Mouse (Mus musculus) liver, embryonic 13.5 days (tissue): ENCODE measurements around the gene Gtf2ird2. TPM values are rescaled to one million over a fixed set of nuclear protein-coding genes. Genes with fewer than 3 reads are reported as not detected.
A peak's percentile ranks its signal among the peaks of the same experiment; 100 is the strongest.

Source experiments
- ATAC-seq: fragments of 200-750 bp; cut with Nextera tagmentation; 2 replicates; pipeline ENCODE4 v1.8.0; 2017; ENCODE audit warnings: low read depth, mild to moderate bottlenecking, moderate number of reproducible peaks, moderate library complexity
- DNase-seq: peaks from one replicate; pipeline ENCODE4 v3.0.0; 2022
- H3K27ac ChIP-seq: fragments of 300-500 bp; sonication (generic); 2 replicates; pipeline ENCODE4 v1.5.1; 2015; ENCODE audit warnings: moderate library complexity, mild to moderate bottlenecking, inconsistent platforms
- H3K27me3 ChIP-seq: fragments of 300-500 bp; sonication (generic); 2 replicates; pipeline ENCODE4 v1.6.1; 2015; ENCODE audit warnings: mild to moderate bottlenecking, inconsistent platforms
- H3K36me3 ChIP-seq: fragments of 300-500 bp; sonication (generic); 2 replicates; pipeline ENCODE4 v1.6.1; 2015; ENCODE audit warnings: mild to moderate bottlenecking, inconsistent platforms
- H3K4me1 ChIP-seq: fragments of 300-500 bp; sonication (generic); replicated peaks from 2 replicates; pipeline ENCODE4 v1.6.1; 2015; ENCODE audit warnings: inconsistent platforms
- H3K4me2 ChIP-seq: fragments of 300-500 bp; sonication (generic); 2 replicates; pipeline ENCODE4 v1.6.1; 2015; ENCODE audit warnings: inconsistent platforms, mild to moderate bottlenecking, moderate library complexity
- H3K4me3 ChIP-seq: fragments of 300-500 bp; sonication (generic); replicated peaks from 2 replicates; pipeline ENCODE4 v1.5.1; 2015; ENCODE audit warnings: mild to moderate bottlenecking, inconsistent platforms
- H3K9ac ChIP-seq: fragments of 300-500 bp; sonication (generic); 2 replicates; pipeline ENCODE4 v1.6.1; 2015; ENCODE audit warnings: mild to moderate bottlenecking, inconsistent platforms
- H3K9me3 ChIP-seq: fragments of 300-500 bp; sonication (generic); replicated peaks from 2 replicates; pipeline ENCODE4 v1.6.1; 2016; ENCODE audit warnings: inconsistent platforms
- WGBS: fragments of 180-500 bp; shearing (Covaris S2); methylation state at CpG from one replicate; pipeline ENCODE4 v1.1.7; 2015; ENCODE audit not compliant: insufficient replicate concordance; 5-methylcytosine and 5-hydroxymethylcytosine counted together
- polyA plus RNA-seq: library from polyadenylated mRNA; unstranded; fragments of >200 nt; fragmentation: Nextera tagmentation; extraction: Ambion mirVana; gene quantifications from 2 replicates; pipeline ENCODE4 v1.2.1, GENCODE M21; 2015

Gene Gtf2ird2
- polyA plus RNA-seq, 1 experiment from 2014 or later = 1.5 TPM

GRCm38 (mm10) chr5:134183162-134183561 is 657 bp upstream of the Gtf2ird2 start:
- WGBS = 21% methylated on average over 7 of the region's 7 CpGs
- no peaks in the 10 kb centered on the region for H3K27me3 ChIP-seq
- peak overlapping the region; percentile 95 for H3K4me2 ChIP-seq
- H3K27ac ChIP-seq = peak overlapping the region; percentile 86
- ATAC-seq (no peak), DNase-seq (peak; percentile 11)
- H3K9ac ChIP-seq = peak overlapping the region; percentile 83
- H3K9me3 ChIP-seq = no peaks in the 10 kb centered on the region
- H3K4me3 ChIP-seq = peak overlapping the region; percentile 78
- H3K36me3 ChIP-seq = no peaks in the 10 kb centered on the region
- peaks cover 43% of the 10 kb centered on the region for H3K4me1 ChIP-seq

- Histone ChIP-seq H3K27ac (no peak overlapping the region), H3K9ac (no peak overlapping the region), H3K27me3 (no peaks in the 10 kb centered on the region), H3K9me3 (no peaks in the 10 kb centered on the region), H3K4me3 (no peak overlapping the region), H3K4me2 (no peak overlapping the region), H3K4me1 (peaks cover 23% of the 10 kb centered on the region), H3K36me3 (no peaks in the 10 kb centered on the region)
- 79% methylated on average over 3 of the region's 3 CpGs for WGBS
- no peak for DNase-seq
- ATAC-seq = no peak
These were observed 2.2 kb downstream of the Gtf2ird2 start for GRCm38 (mm10) chr5:134186059-134186458.

- no peak overlapping the region for H3K9ac ChIP-seq
- H3K4me3 ChIP-seq = no peak overlapping the region
- no peaks in the 10 kb centered on the region for H3K9me3 ChIP-seq
- ATAC-seq (no peak), DNase-seq (peak; percentile 64)
- no peaks in the 10 kb centered on the region for H3K36me3 ChIP-seq
- no peak overlapping the region for H3K27ac ChIP-seq
- no peaks in the 10 kb centered on the region for H3K27me3 ChIP-seq
- peaks cover 20% of the 10 kb centered on the region for H3K4me1 ChIP-seq
- 67% methylated on average over 4 of the region's 4 CpGs for WGBS
- no peak overlapping the region for H3K4me2 ChIP-seq
These were observed 3.3 kb downstream of the Gtf2ird2 start for GRCm38 (mm10) chr5:134186961-134187731.

- ATAC-seq (no peak), DNase-seq (no peak)
- Histone ChIP-seq H3K27me3 (no peaks in the 10 kb centered on the region), H3K4me3 (no peak overlapping the region), H3K4me1 (peaks cover 6% of the 10 kb centered on the region), H3K36me3 (no peaks in the 10 kb centered on the region), H3K9me3 (no peaks in the 10 kb centered on the region), H3K4me2 (no peak overlapping the region), H3K9ac (no peak overlapping the region), H3K27ac (no peak overlapping the region)
- WGBS = 40% methylated on average over 7 of the region's 7 CpGs
These were observed 4.8 kb downstream of the Gtf2ird2 start for GRCm38 (mm10) chr5:134188571-134188970.

GRCm38 (mm10) chr5:134193664-134194063 is 9.8 kb downstream of the Gtf2ird2 start:
- Histone ChIP-seq H3K4me2 (no peak overlapping the region), H3K4me1 (no peaks in the 10 kb centered on the region), H3K27me3 (no peaks in the 10 kb centered on the region), H3K4me3 (no peak overlapping the region), H3K9me3 (no peaks in the 10 kb centered on the region), H3K9ac (no peak overlapping the region), H3K27ac (no peak overlapping the region), H3K36me3 (no peaks in the 10 kb centered on the region)
- 74% methylated on average over 8 of the region's 8 CpGs for WGBS
- ATAC-seq (no peak), DNase-seq (no peak)

GRCm38 (mm10) chr5:134206721-134207120 is 22.9 kb downstream of the Gtf2ird2 start:
- Histone ChIP-seq H3K27ac (no peak overlapping the region), H3K4me1 (peaks cover 15% of the 10 kb centered on the region), H3K9ac (no peak overlapping the region), H3K36me3 (0 out of 2 replicates have a peak, but pooled peaks cover 4% of the 10 kb centered on the region), H3K4me2 (no peak overlapping the region), H3K27me3 (no peaks in the 10 kb centered on the region), H3K4me3 (no peak overlapping the region), H3K9me3 (no peaks in the 10 kb centered on the region)
- DNase-seq (no peak), ATAC-seq (no peak)
- 43% methylated on average over 10 of the region's 10 CpGs for WGBS

GRCm38 (mm10) chr5:134209931-134210554 is 26.2 kb downstream of the Gtf2ird2 start:
- H3K27ac ChIP-seq = peak overlapping the region; percentile 39; the same call in 1 of the 2 replicates

GRCm38 (mm10) chr5:134214021-134214806 is 30.4 kb downstream of the Gtf2ird2 start:
- ATAC-seq (peak; percentile 47), DNase-seq (no peak)
- Histone ChIP-seq H3K9me3 (no peaks in the 10 kb centered on the region), H3K4me2 (no peak overlapping the region), H3K27ac (no peak overlapping the region), H3K4me1 (peaks cover 18% of the 10 kb centered on the region), H3K4me3 (no peak overlapping the region), H3K27me3 (no peaks in the 10 kb centered on the region), H3K9ac (no peak overlapping the region), H3K36me3 (0 out of 2 replicates have a peak, but pooled peaks cover 4% of the 10 kb centered on the region)
- 27% methylated on average over 12 of the region's 12 CpGs for WGBS

More at GRCm38 (mm10) chr5:134209931-134210554, 26.2 kb downstream of the Gtf2ird2 start:
- no peaks in the 10 kb centered on the region for H3K27me3 ChIP-seq
- H3K9me3 ChIP-seq = no peaks in the 10 kb centered on the region
- 41% methylated on average over 11 of the region's 11 CpGs for WGBS
- H3K36me3 ChIP-seq = 0 out of 2 replicates have a peak, but pooled peaks cover 4% of the 10 kb centered on the region
- ATAC-seq (peak; percentile 40), DNase-seq (no peak)
- H3K4me3 ChIP-seq = no peak overlapping the region
- H3K4me2 ChIP-seq = no peak overlapping the region
- H3K9ac ChIP-seq = no peak overlapping the region
- peaks cover 18% of the 10 kb centered on the region for H3K4me1 ChIP-seq

- Histone ChIP-seq H3K36me3 (0 out of 2 replicates have a peak, but pooled peaks cover 4% of the 10 kb centered on the region), H3K4me3 (no peak overlapping the region), H3K9ac (no peak overlapping the region), H3K9me3 (no peaks in the 10 kb centered on the region), H3K27me3 (peaks cover 16% of the 10 kb centered on the region), H3K27ac (no peak overlapping the region), H3K4me2 (no peak overlapping the region), H3K4me1 (peaks cover 15% of the 10 kb centered on the region)
- 72% methylated on average over 7 of the region's 7 CpGs for WGBS
- DNase-seq = no peak
- no peak for ATAC-seq
These were observed 34.1 kb downstream of the Gtf2ird2 start for GRCm38 (mm10) chr5:134217900-134218299.

GRCm38 (mm10) chr5:134221278-134221677 is 37.5 kb downstream of the Gtf2ird2 start:
- Histone ChIP-seq H3K4me1 (peaks cover 13% of the 10 kb centered on the region), H3K27ac (no peak overlapping the region), H3K4me2 (peak overlapping the region; percentile 62), H3K9ac (no peak overlapping the region), H3K4me3 (no peak overlapping the region), H3K9me3 (no peaks in the 10 kb centered on the region), H3K27me3 (peaks cover 16% of the 10 kb centered on the region), H3K36me3 (0 out of 2 replicates have a peak, but pooled peaks cover 4% of the 10 kb centered on the region)
- DNase-seq = no peak
- WGBS = 30% methylated on average over 4 of the region's 4 CpGs
- ATAC-seq = no peak

- Histone ChIP-seq H3K27ac (no peak overlapping the region), H3K9ac (0 out of 2 replicates have a peak overlapping the region, but pooled peaks have one; percentile 33), H3K27me3 (peaks cover 16% of the 10 kb centered on the region), H3K4me2 (peak overlapping the region; percentile 62), H3K36me3 (0 out of 2 replicates have a peak, but pooled peaks cover 2% of the 10 kb centered on the region), H3K9me3 (no peaks in the 10 kb centered on the region), H3K4me1 (peaks cover 17% of the 10 kb centered on the region), H3K4me3 (peak overlapping the region; percentile 29)
- 0 out of 2 replicates have a peak, but pooled peaks have one; percentile 24 for ATAC-seq
- WGBS = 6% methylated on average over 36 of the region's 36 CpGs
- DNase-seq = no peak
These were observed 37.9 kb downstream of the Gtf2ird2 start for GRCm38 (mm10) chr5:134221708-134222150.
